Mouse (Mus musculus): Measurements from ENCODE around the gene Il1rl2.

DNA sequence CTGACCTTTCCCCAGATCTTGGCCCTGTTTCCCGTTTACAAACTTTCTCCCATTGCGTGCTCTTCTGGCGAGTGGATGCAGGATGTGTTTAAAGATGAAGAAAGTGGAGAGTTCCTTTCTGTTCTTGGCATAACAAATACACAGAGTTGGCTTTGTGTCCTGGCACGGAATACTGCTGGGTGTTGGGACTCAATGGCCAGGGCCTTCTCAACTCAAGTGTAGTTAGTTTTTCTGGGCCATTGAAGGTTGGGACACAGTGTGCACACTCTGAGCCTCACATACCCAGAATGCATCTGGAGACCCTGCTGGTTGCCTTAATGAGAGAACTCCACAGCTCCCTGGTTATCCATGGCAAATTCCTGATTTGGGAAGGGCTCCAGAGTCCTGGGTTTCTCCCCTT, 50.7 kb downstream of the Il1rl2 start:
- TF ChIP-seq CTCF (IDR thresholded peaks at IDR 0.05; ENCODE audit: low read depth, low read length) (no peak), POLR2A (IDR thresholded peaks at IDR 0.05; ENCODE audit: extremely low read depth, insufficient read depth, low read length) (no peak)
